Mouse (Mus musculus) olfactory bulb, adult 2 months (tissue): ENCODE results near the gene Lmod1. TPM values are rescaled to one million over a fixed set of nuclear protein-coding genes. Genes with fewer than 3 reads are reported as not detected.

Source experiments
- H3K27ac ChIP-seq: fragments of 200-500 bp; 2 replicates; pipeline ENCODE4 v1.5.1; 2012; ENCODE audit warnings: low read depth, low read length; ENCODE audit not compliant: insufficient read depth
- H3K4me1 ChIP-seq: fragments of 200-500 bp; 2 replicates; pipeline ENCODE4 v1.6.1; 2012; ENCODE audit warnings: low read length; ENCODE audit not compliant: control insufficient read depth, insufficient read depth
- H3K4me3 ChIP-seq: fragments of 200-500 bp; 2 replicates; pipeline ENCODE4 v1.5.1; 2012; ENCODE audit warnings: mild to moderate bottlenecking, low read depth, low read length, moderate library complexity; ENCODE audit not compliant: insufficient read depth
- CTCF ChIP-seq: fragments of 200-500 bp; IDR thresholded peaks from 2 replicates; pipeline ENCODE4 v1.5.1; 2012; ENCODE audit warnings: low read depth, mild to moderate bottlenecking, low read length, moderate library complexity; ENCODE audit not compliant: insufficient read depth
- POLR2A ChIP-seq: fragments of 200-500 bp; IDR thresholded peaks from 2 replicates; pipeline ENCODE4 v1.6.1; 2012; ENCODE audit warnings: mild to moderate bottlenecking, low read depth, low read length, moderate library complexity; ENCODE audit not compliant: insufficient read depth
- WGBS: fragments of 180-500 bp; shearing (Covaris S2); methylation state at CpG from one replicate; pipeline ENCODE4 v1.1.7; 2018; 5-methylcytosine and 5-hydroxymethylcytosine counted together
- polyA plus RNA-seq: library from polyadenylated mRNA; stranded (reverse); fragments of >200 nt; gene quantifications from 2 replicates; pipeline ENCODE4 v1.2.4, GENCODE M21; 2012; ENCODE audit warnings: low replicate concordance; ENCODE audit not compliant: missing spikeins, insufficient read depth, insufficient read length

Gene Lmod1
- polyA plus RNA-seq, 1 experiment: not detected

DNA sequence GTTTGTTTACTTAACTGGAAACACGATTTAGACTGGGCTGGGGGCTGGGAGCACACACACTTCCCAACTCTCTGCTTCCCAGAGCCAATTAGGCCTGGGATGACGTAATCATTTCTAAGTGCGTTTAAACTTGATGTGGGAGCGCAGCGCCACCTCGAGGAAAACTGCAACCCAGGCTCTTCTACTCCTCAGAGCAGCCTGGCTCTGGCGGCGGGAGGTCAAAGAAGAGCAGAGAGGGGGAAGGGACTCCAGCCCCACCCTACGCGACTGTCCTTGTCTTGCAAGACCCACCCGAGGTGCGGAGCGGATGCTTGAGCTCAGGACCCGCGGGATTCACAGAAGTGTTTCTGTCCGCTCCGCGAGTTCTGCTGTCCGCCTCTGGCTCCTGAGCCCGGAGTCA lies 43.6 kb downstream of the Lmod1 start:
- H3K4me3 ChIP-seq: peak overlapping the region; percentile 71
- TF ChIP-seq CTCF (peak; percentile 83), POLR2A (0 out of 2 replicates have a peak, but pooled peaks have one; percentile 23)
- peaks cover 44% of the 10 kb centered on the region for H3K4me1 ChIP-seq
- H3K27ac ChIP-seq: peak overlapping the region; percentile 84; the same call in 1 of the 2 replicates
- WGBS: under 1% methylated on average over 20 of the region's 20 CpGs

- TF ChIP-seq CTCF (no peak), POLR2A (no peak)
- Histone ChIP-seq H3K27ac (peak overlapping the region; percentile 68), H3K4me3 (peak overlapping the region; percentile 71), H3K4me1 (peaks cover 44% of the 10 kb centered on the region)
- WGBS: 12% methylated on average over 14 of the region's 14 CpGs
These were observed 44.4 kb downstream of the Lmod1 start for GRCm38 (mm10) chr1:135368982-135369381.

DNA sequence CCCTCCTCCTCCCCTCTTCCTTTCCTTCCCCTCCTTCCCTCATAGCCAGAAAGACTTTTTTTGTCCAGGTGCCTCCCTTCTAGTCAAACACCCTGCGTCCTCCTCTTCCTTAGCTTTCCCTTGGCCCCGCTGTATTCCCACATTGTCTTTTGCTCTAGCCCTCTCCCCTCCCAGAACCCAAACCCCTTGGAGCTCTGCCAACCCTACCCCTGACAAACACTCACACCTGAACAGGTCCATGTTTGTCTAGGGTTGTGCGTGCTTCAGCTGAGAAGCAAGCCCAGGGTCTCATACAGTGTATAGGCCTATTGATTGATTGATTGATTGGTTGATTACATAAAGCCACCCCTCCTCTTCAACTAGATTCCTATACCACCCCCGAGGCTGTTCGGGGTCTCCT lies 44.8 kb downstream of the Lmod1 start:
- H3K4me1 ChIP-seq: peaks cover 49% of the 10 kb centered on the region
- no peak overlapping the region; the same call in 1 of the 2 replicates for H3K4me3 ChIP-seq
- WGBS: 85% methylated on average over 5 of the region's 5 CpGs
- TF ChIP-seq CTCF (no peak), POLR2A (no peak)
- H3K27ac ChIP-seq: 0 out of 2 replicates have a peak overlapping the region, but pooled peaks have one; percentile 68

DNA sequence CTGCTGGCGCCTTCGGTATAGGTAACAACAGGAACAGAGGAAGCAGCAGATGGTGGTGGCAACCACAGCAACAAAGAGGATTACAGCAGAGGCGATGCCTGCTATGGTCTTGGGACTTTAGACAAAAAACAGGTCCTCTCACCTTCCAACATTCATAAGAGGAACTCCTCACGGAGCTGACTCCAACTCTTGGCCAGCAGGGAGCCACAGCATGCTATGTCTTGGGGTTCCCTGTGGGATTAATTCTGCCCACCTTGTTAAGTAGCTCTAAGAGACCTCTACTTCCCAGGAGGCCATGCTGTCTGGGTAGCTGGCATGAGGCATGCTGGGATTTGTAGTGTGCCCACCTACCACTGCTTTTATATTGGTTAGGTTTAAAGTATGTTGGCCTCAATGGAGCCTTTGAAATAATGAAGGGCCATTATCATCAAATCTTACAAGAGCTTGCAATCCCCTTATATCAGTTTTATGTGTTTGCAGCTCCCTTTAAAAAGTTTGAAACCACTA lies 48.6 kb downstream of the Lmod1 start:
- no peak overlapping the region for H3K27ac ChIP-seq
- H3K4me3 ChIP-seq: peak overlapping the region; percentile 33
- TF ChIP-seq POLR2A (no peak), CTCF (no peak)
- 55% methylated on average over 4 of the region's 4 CpGs for WGBS
- H3K4me1 ChIP-seq: peaks cover 47% of the 10 kb centered on the region

DNA sequence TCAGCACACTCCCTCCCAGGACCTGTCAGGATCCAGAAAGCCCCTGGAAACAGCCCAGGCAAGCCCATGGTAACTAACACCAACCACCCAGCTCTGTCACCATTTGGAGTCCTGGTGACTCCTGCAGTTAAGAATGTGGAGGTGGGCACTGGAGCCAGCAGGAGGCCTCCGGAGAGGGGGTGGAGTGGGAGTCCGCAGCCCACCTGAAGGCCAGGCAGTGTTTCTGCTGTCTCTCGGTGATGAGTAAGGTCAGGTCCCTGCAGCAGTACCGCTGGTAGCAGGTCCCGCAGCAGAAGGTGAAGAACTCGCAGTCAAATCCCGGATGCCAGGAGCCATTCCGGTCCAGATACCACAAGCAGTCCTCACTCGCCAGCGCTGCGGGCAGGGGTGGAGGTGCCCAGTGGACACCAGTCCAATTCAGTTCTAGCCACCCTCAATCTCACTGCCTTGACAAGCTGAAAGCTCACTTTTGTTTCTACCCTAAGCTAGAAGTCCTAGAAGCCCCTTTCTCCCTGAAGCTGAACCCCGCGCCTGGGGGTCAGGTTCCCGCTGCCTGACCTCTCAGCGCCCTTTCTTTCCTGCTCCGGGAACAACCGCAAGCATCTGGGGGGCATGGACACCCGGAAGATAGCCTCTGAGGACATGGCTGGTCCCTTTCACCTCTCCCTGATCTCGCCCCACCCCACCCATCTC lies 49.7 kb downstream of the Lmod1 start:
- Histone ChIP-seq H3K27ac (peak overlapping the region; percentile 90), H3K4me3 (peak overlapping the region; percentile 78), H3K4me1 (peaks cover 45% of the 10 kb centered on the region)
- TF ChIP-seq POLR2A (no peak), CTCF (no peak)
- 4% methylated on average over 19 of the region's 19 CpGs for WGBS

- peaks cover 47% of the 10 kb centered on the region for H3K4me1 ChIP-seq
- WGBS: 2% methylated on average over 36 of the region's 38 CpGs
- H3K27ac ChIP-seq: peak within 1 kb of the TSS; percentile 90
- TF ChIP-seq CTCF: no peak
- peak; percentile 71 for TF ChIP-seq POLR2A
- peak within 1 kb of the TSS; percentile 78 for H3K4me3 ChIP-seq
These were observed 50.4 kb downstream of the Lmod1 start, which contains the start of gene Shisa4 for GRCm38 (mm10) chr1:135374868-135375581. TSS of gene Shisa4 (minus strand) at chr1:135375237.

- H3K4me3 ChIP-seq: no peak overlapping the region
- TF ChIP-seq POLR2A (no peak), CTCF (no peak)
- H3K27ac ChIP-seq: peak overlapping the region; percentile 54
- peaks cover 37% of the 10 kb centered on the region for H3K4me1 ChIP-seq
- 41% methylated on average over 9 of the region's 9 CpGs for WGBS
These were observed 54.0 kb downstream of the Lmod1 start for GRCm38 (mm10) chr1:135378576-135378975.

DNA sequence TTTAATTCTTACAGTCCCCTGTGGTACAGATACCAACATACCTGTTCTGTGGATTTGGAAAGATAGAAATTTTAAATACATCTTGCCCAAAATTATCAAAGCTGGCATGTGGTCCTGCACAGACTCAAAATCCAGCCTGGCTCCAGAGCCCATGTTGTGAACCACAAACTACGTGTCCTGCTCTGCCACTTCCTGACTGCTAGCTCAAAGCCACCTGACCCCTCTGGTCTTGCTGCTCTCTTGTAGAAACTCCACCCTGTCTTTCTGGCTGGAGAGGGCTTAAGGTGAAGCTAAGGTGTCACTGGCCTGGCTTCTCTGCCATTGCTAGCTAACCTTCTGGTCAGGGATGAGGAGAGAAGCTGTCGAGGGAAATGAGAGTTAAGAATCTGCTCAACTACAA lies 54.4 kb downstream of the Lmod1 start:
- Histone ChIP-seq H3K4me1 (peaks cover 36% of the 10 kb centered on the region), H3K4me3 (no peak overlapping the region), H3K27ac (peak overlapping the region; percentile 15)
- WGBS: 72% methylated on average over 2 of the region's 2 CpGs
- TF ChIP-seq POLR2A (no peak), CTCF (no peak)
